Mouse (Mus musculus) limb, embryonic 12.5 days (tissue): Measurements from ENCODE around the gene Fastk. TPM values are rescaled to one million over a fixed set of nuclear protein-coding genes. Genes with fewer than 3 reads are reported as not detected.

Experiments
- polyA plus RNA-seq: library from polyadenylated mRNA; unstranded; fragments of >200 nt; fragmentation: Nextera tagmentation; extraction: Ambion mirVana; gene quantifications from 2 replicates; pipeline ENCODE4 v1.2.1, GENCODE M21; 2016

Fastk gene
- polyA plus RNA-seq, 1 experiment from 2014 or later: 105 TPM

Other genes with a start within 250 kb of the Fastk start
- gene Kcnh2, start 93.7 kb downstream of the Fastk start, polyA plus RNA-seq: 4.9 and 5.4 TPM in 2 replicates
- 5.2 and 6.1 TPM in 2 replicates for gene Nos3, start 80.5 kb downstream of the Fastk start, polyA plus RNA-seq
- 0.46 and 0.47 TPM in 2 replicates for gene Atg9b, start 53.1 kb downstream of the Fastk start, polyA plus RNA-seq
- gene Abcb8, start 51.6 kb downstream of the Fastk start, polyA plus RNA-seq: 41.6 and 42.9 TPM in 2 replicates
- 1.2 and 1.7 TPM in 2 replicates for gene Asic3, start 31.9 kb downstream of the Fastk start, polyA plus RNA-seq
- 53.8 and 54.5 TPM in 2 replicates for gene Cdk5, start 21.8 kb downstream of the Fastk start, polyA plus RNA-seq
- gene Slc4a2, start 21.4 kb downstream of the Fastk start, polyA plus RNA-seq: 47.1 and 50.2 TPM in 2 replicates
- 21.0 and 21.8 TPM in 2 replicates for gene Tmub1, start 2.6 kb upstream of the Fastk start, polyA plus RNA-seq
- gene Agap3, start 6.9 kb upstream of the Fastk start, polyA plus RNA-seq: 42.0 and 67.8 TPM in 2 replicates
- gene Gbx1, start 81.9 kb upstream of the Fastk start, polyA plus RNA-seq: 0.05 TPM in 1 of 2 replicates, not detected in the other
- 0.72 and 1.1 TPM in 2 replicates for gene Asb10, start 95.7 kb upstream of the Fastk start, polyA plus RNA-seq
- gene 4931409K22Rik, start 111.5 kb upstream of the Fastk start, polyA plus RNA-seq: 0.06 and 0.19 TPM in 2 replicates
- 131 and 134 TPM in 2 replicates for gene Abcf2, start 132.2 kb upstream of the Fastk start, polyA plus RNA-seq
- 20.1 and 24.0 TPM in 2 replicates for gene Chpf2, start 141.5 kb upstream of the Fastk start, polyA plus RNA-seq
- gene Smarcd3, start 179.1 kb upstream of the Fastk start, polyA plus RNA-seq: 68.5 and 72.6 TPM in 2 replicates
- gene Nub1, start 240.2 kb upstream of the Fastk start, polyA plus RNA-seq: 28.3 and 29.4 TPM in 2 replicates